Comparison of ENCODE assay signal across 16 mouse cellular contexts in the genomic region with DNA sequence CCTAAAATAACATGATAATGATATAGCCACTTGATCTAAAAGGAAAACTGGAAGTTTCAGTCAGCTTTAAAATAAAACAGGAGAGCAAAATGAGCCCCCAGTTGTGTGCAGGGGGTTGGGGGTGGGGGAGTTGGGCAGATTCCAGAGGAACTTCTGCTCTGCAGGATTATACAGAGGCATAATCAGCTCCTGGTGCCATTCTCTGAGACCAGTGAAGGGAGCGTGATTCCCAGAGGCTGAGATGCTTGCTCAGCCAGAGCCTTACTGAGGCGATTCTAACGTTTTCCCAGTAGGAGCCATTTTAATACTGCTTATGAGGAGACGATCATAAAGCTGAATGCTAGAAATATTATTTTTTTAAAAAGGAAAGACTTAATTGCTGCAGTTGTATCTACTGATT.
A peak's percentile ranks its signal among the peaks of the same experiment; 100 is the strongest.
DNase-seq lines count a peak whose midpoint lies in the region; ATAC-seq lines count a peak whose summit lies in the region.
"Had no signal": no experiment of that assay in that cellular context is flagged by ENCODE, and none has a peak within 500 bp of the region (broad histone marks: within the 10 kb centered on the region; RNA-seq: fewer than 3 reads in every experiment).

No protein-coding gene starts in this region.

- H3K4me1 ChIP-seq in midbrain, embryonic 10.5 days: peaks cover 10% of the 10 kb centered on the region
- peaks cover 8% of the 10 kb centered on the region for H3K4me1 ChIP-seq in midbrain, embryonic 13.5 days (replicated peaks)
- no peaks in the 10 kb centered on the region for H3K4me1 ChIP-seq in embryonic facial prominence, embryonic 11.5 days (ENCODE audit: control insufficient read depth, insufficient read depth, low read length)
- no peaks in the 10 kb centered on the region for H3K4me1 ChIP-seq in forebrain, embryonic 16.5 days (replicated peaks; ENCODE audit: control insufficient read depth, insufficient read depth, low read length)
- H3K4me1 ChIP-seq: liver, embryonic 15.5 days had no signal

- peak overlapping the region; percentile 63 for H3K27ac ChIP-seq in midbrain, embryonic 10.5 days (replicated peaks)
- H3K27ac ChIP-seq in midbrain, embryonic 13.5 days: no peak overlapping the region
- H3K27ac ChIP-seq in embryonic facial prominence, embryonic 11.5 days (replicated peaks; ENCODE audit: low read depth, low read length): no peak overlapping the region
- no peak overlapping the region for H3K27ac ChIP-seq in forebrain, embryonic 16.5 days (ENCODE audit: low read length)
- H3K27ac ChIP-seq: embryonic facial prominence, embryonic 12.5 days; gastrocnemius, adult 2 months; limb, embryonic 13.5 days; liver, embryonic 15.5 days had no signal

- peak; percentile 17 for DNase-seq in midbrain, embryonic 10.5 days (ENCODE audit: low spot score)
- peak; percentile 35 for DNase-seq in embryonic facial prominence, embryonic 11.5 days (ENCODE audit: low spot score)
- peak; percentile 24 for DNase-seq in retina, postnatal 1 day
- no peak for DNase-seq in adrenal gland, postnatal 36 days
- DNase-seq in heart, postnatal 14 days: no peak
- DNase-seq: adrenal gland, postnatal 10 days; cerebellum, adult 9-10 months; gastrocnemius, adult 2 months; heart, adult 18-20 months; thymus, adult 18-20 months had no signal

- intact Hi-C loops in heart, postnatal 14 days (cut with DNase I): no loop called here

- H3K27me3 ChIP-seq in midbrain, embryonic 10.5 days (ENCODE audit: low read depth, poor library complexity, severe bottlenecking): no peaks in the 10 kb centered on the region
- no peaks in the 10 kb centered on the region for H3K27me3 ChIP-seq in midbrain, embryonic 13.5 days
- no peaks in the 10 kb centered on the region for H3K27me3 ChIP-seq in embryonic facial prominence, embryonic 11.5 days (ENCODE audit: control insufficient read depth, insufficient read depth, low read length)
- no peaks in the 10 kb centered on the region for H3K27me3 ChIP-seq in forebrain, embryonic 16.5 days (replicated peaks; ENCODE audit: control insufficient read depth, insufficient read depth, low read length)
- H3K27me3 ChIP-seq: embryonic facial prominence, embryonic 12.5 days; limb, embryonic 13.5 days; liver, embryonic 15.5 days had no signal

- H3K9ac ChIP-seq in midbrain, embryonic 13.5 days (replicated peaks): no peak overlapping the region
- no peak overlapping the region for H3K9ac ChIP-seq in embryonic facial prominence, embryonic 11.5 days (replicated peaks; ENCODE audit: low read length)
- no peak overlapping the region for H3K9ac ChIP-seq in forebrain, embryonic 16.5 days (replicated peaks; ENCODE audit: low read depth, low read length)
- H3K9ac ChIP-seq: embryonic facial prominence, embryonic 12.5 days; limb, embryonic 13.5 days; liver, embryonic 15.5 days had no signal

- H3K4me2 ChIP-seq in midbrain, embryonic 13.5 days (replicated peaks): no peak overlapping the region
- H3K4me2 ChIP-seq in embryonic facial prominence, embryonic 11.5 days (ENCODE audit: low read depth, low read length): no peak overlapping the region
- no peak overlapping the region for H3K4me2 ChIP-seq in forebrain, embryonic 16.5 days (ENCODE audit: low read length)
- H3K4me2 ChIP-seq: embryonic facial prominence, embryonic 12.5 days; limb, embryonic 13.5 days; liver, embryonic 15.5 days had no signal

- H3K4me3 ChIP-seq in midbrain, embryonic 10.5 days: no peak overlapping the region
- no peak overlapping the region for H3K4me3 ChIP-seq in midbrain, embryonic 13.5 days (replicated peaks)
- H3K4me3 ChIP-seq in embryonic facial prominence, embryonic 11.5 days (ENCODE audit: low read depth, low read length): no peak overlapping the region
- no peak overlapping the region for H3K4me3 ChIP-seq in forebrain, embryonic 16.5 days (replicated peaks; ENCODE audit: low read length)
- H3K4me3 ChIP-seq: embryonic facial prominence, embryonic 12.5 days; gastrocnemius, adult 2 months; limb, embryonic 13.5 days; liver, embryonic 15.5 days had no signal

- no peaks in the 10 kb centered on the region for H3K36me3 ChIP-seq in midbrain, embryonic 10.5 days
- H3K36me3 ChIP-seq in midbrain, embryonic 13.5 days: no peaks in the 10 kb centered on the region
- H3K36me3 ChIP-seq in embryonic facial prominence, embryonic 11.5 days (replicated peaks; ENCODE audit: control insufficient read depth, insufficient read depth, low read depth, low read length): no peaks in the 10 kb centered on the region
- H3K36me3 ChIP-seq in forebrain, embryonic 16.5 days (ENCODE audit: control insufficient read depth, insufficient read depth): no peaks in the 10 kb centered on the region
- H3K36me3 ChIP-seq: embryonic facial prominence, embryonic 12.5 days; limb, embryonic 13.5 days; liver, embryonic 15.5 days had no signal

- H3K9me3 ChIP-seq in midbrain, embryonic 10.5 days (replicated peaks): no peaks in the 10 kb centered on the region
- no peaks in the 10 kb centered on the region for H3K9me3 ChIP-seq in midbrain, embryonic 13.5 days
- H3K9me3 ChIP-seq in embryonic facial prominence, embryonic 11.5 days (replicated peaks; ENCODE audit: control insufficient read depth, low read length): no peaks in the 10 kb centered on the region
- no peaks in the 10 kb centered on the region for H3K9me3 ChIP-seq in forebrain, embryonic 16.5 days (ENCODE audit: control insufficient read depth, low read length)
- H3K9me3 ChIP-seq: embryonic facial prominence, embryonic 12.5 days; limb, embryonic 13.5 days; liver, embryonic 15.5 days had no signal

- no peak; the same call in 1 of the 2 replicates for ATAC-seq in midbrain, embryonic 13.5 days
- ATAC-seq in embryonic facial prominence, embryonic 11.5 days (replicated peaks; ENCODE audit: insufficient number of reproducible peaks, low FRiP score, low TSS enrichment, low read depth): no peak
- peak; percentile 85 for ATAC-seq in forebrain, embryonic 16.5 days
- ATAC-seq: lung, postnatal 0 days had no signal

- WGBS in midbrain, embryonic 10.5 days: 18% methylated on average over 4 of the region's 4 CpGs
- 16% methylated on average over 4 of the region's 4 CpGs for WGBS in midbrain, embryonic 13.5 days
- WGBS in embryonic facial prominence, embryonic 11.5 days: 41% methylated on average over 4 of the region's 4 CpGs
- 6% methylated on average over 4 of the region's 4 CpGs for WGBS in forebrain, embryonic 16.5 days

Comparison
In these comparisons a context has a peak if more than half of its experiments do, and no peak if none do; other contexts are left out.
1. DNase-seq: peak in midbrain, embryonic 10.5 days (single experiment), embryonic facial prominence, embryonic 11.5 days (single experiment) and retina, postnatal 1 day (single experiment); none in adrenal gland, postnatal 36 days (0 of 2) and heart, postnatal 14 days (0 of 2).